Mouse (Mus musculus) lung, postnatal 0 days (tissue): ENCODE results near the gene Fndc3b.

Experiments used
- CTCF ChIP-seq: IDR thresholded peaks from 2 replicates; pipeline ENCODE4 v1.5.1; 2016; ENCODE audit warnings: antibody characterized with exemption, mild to moderate bottlenecking
- EP300 ChIP-seq: IDR thresholded peaks from 2 replicates; pipeline ENCODE4 v1.6.1; 2016; ENCODE audit warnings: antibody characterized with exemption, mild to moderate bottlenecking, control low read depth

GRCm38 (mm10) chr3:27708581-27708980 lies 2.5 kb downstream of the Fndc3b start:
- peak; percentile 28 for TF ChIP-seq CTCF
- TF ChIP-seq EP300, result no peak
